Mouse (Mus musculus): ENCODE measurements around the gene Hspbap1. TPM values are rescaled to one million over a fixed set of nuclear protein-coding genes. Genes with fewer than 3 reads are reported as not detected.

Hspbap1 gene
- polyA plus RNA-seq, 1 experiment from 2014 or later, result 23.8 TPM

GRCm38 (mm10) chr16:35862057-35862456 lies 91.9 kb downstream of the Hspbap1 start:
- WGBS, result 81% methylated on average over 1 of the region's 1 CpGs

DNA sequence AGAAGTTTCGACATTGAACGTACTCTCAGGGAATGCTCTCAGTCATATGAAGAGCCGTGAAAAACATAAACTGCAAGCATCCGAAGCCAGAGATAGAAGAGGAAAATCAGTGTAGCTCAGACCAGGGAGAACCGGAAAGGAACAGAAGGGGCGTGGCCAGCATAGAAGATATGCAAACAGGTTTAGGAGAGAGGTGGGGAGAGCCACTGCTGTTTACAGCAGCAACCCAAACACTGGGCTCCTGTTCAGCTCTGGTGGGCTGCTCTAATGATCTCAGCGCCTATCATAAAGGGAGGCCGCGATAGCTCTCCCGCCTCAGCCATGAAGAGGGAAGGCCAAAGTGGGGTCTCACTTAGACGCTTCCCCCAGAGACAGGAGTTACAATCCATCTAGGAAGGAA lies 97.6 kb downstream of the Hspbap1 start:
- H3K4me3 ChIP-seq (ENCODE audit: low read depth, low read length), result no peak overlapping the region
- ATAC-seq (ENCODE audit: insufficient number of reproducible peaks, low FRiP score, low TSS enrichment, low read depth) (no peak), DNase-seq (ENCODE audit: low spot score) (no peak)
- H3K27ac ChIP-seq (replicated peaks; ENCODE audit: low read depth, low read length), result no peak overlapping the region
- H3K36me3 ChIP-seq (ENCODE audit: control insufficient read depth, insufficient read depth, low read length), result no peaks in the 10 kb centered on the region
- H3K9me3 ChIP-seq (ENCODE audit: control insufficient read depth, low read length), result no peaks in the 10 kb centered on the region
- no peaks in the 10 kb centered on the region for H3K4me1 ChIP-seq (ENCODE audit: control insufficient read depth, insufficient read depth, low read length)
- H3K27me3 ChIP-seq (ENCODE audit: control insufficient read depth, insufficient read depth, low read length), result peaks cover 13% of the 10 kb centered on the region
- WGBS, result 69% methylated on average over 11 of the region's 11 CpGs
- no peak overlapping the region for H3K9ac ChIP-seq (ENCODE audit: low read length)
- no peak overlapping the region for H3K4me2 ChIP-seq (ENCODE audit: low read depth, severe bottlenecking)

More at GRCm38 (mm10) chr16:35862057-35862456, 91.9 kb downstream of the Hspbap1 start:
- no peaks in the 10 kb centered on the region for H3K27me3 ChIP-seq (ENCODE audit: control insufficient read depth, insufficient read depth, low read length)
- no peaks in the 10 kb centered on the region for H3K4me1 ChIP-seq (ENCODE audit: control insufficient read depth, insufficient read depth, low read length)
- no peak overlapping the region for H3K4me2 ChIP-seq (ENCODE audit: low read depth, severe bottlenecking)
- H3K36me3 ChIP-seq (ENCODE audit: control insufficient read depth, insufficient read depth, low read length), result no peaks in the 10 kb centered on the region
- no peak overlapping the region for H3K9ac ChIP-seq (ENCODE audit: low read length)
- no peaks in the 10 kb centered on the region for H3K9me3 ChIP-seq (ENCODE audit: control insufficient read depth, low read length)
- no peak for ATAC-seq (ENCODE audit: insufficient number of reproducible peaks, low FRiP score, low TSS enrichment, low read depth)
- H3K27ac ChIP-seq (replicated peaks; ENCODE audit: low read depth, low read length), result no peak overlapping the region
- no peak for DNase-seq (ENCODE audit: low spot score)
- no peak overlapping the region for H3K4me3 ChIP-seq (ENCODE audit: low read depth, low read length)

DNA sequence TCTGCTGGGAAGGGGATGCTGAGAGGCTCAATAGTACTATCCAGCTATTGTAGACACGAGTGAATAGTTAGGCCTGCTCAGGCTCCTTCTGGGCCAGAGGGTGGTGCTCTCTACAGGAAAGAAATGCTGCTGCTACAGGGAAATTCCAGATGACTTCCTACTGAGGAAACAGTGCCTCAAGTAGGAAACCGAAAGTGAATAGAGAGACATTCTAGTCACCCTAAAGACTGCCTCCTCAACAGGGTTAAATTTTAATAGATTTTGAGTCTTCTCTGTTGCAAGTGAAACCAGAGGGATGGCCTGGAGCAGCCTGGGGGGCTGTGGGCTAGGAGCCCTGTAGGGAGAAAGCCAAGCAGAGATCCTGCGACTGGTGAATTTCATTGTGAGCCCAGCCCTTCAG lies 99.0 kb downstream of the Hspbap1 start:
- Histone ChIP-seq H3K4me1 (ENCODE audit: control insufficient read depth, insufficient read depth, low read length) (no peaks in the 10 kb centered on the region), H3K9me3 (ENCODE audit: control insufficient read depth, low read length) (no peaks in the 10 kb centered on the region), H3K27ac (replicated peaks; ENCODE audit: low read depth, low read length) (no peak overlapping the region), H3K9ac (ENCODE audit: low read length) (no peak overlapping the region), H3K36me3 (ENCODE audit: control insufficient read depth, insufficient read depth, low read length) (no peaks in the 10 kb centered on the region), H3K4me2 (ENCODE audit: low read depth, severe bottlenecking) (no peak overlapping the region), H3K27me3 (ENCODE audit: control insufficient read depth, insufficient read depth, low read length) (peaks cover 13% of the 10 kb centered on the region), H3K4me3 (ENCODE audit: low read depth, low read length) (no peak overlapping the region)
- DNase-seq (ENCODE audit: low spot score) (no peak), ATAC-seq (ENCODE audit: insufficient number of reproducible peaks, low FRiP score, low TSS enrichment, low read depth) (no peak)
- 39% methylated on average over 3 of the region's 3 CpGs for WGBS

DNA sequence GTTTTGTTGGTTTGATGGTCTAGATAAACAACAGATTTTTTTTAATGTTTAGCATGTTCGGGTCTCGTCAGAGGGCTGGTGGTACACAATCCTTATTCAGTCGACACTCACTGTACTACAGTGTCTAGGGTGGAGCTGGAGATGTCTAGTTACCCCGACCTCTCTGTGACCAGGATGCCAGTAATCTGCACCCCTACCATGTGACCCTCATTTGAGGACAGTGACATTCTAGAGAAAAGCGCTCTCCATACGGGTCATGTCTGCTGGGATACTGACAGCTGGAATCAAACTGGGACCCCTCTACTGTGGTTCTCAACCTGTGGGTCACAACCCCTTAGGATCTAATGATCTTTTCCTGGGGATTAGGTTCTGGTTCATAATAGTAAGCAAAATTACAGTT lies 99.5 kb downstream of the Hspbap1 start:
- Histone ChIP-seq H3K4me2 (ENCODE audit: low read depth, severe bottlenecking) (no peak overlapping the region), H3K4me1 (ENCODE audit: control insufficient read depth, insufficient read depth, low read length) (no peaks in the 10 kb centered on the region), H3K9ac (ENCODE audit: low read length) (no peak overlapping the region), H3K4me3 (ENCODE audit: low read depth, low read length) (no peak overlapping the region), H3K27me3 (ENCODE audit: control insufficient read depth, insufficient read depth, low read length) (peaks cover 13% of the 10 kb centered on the region), H3K9me3 (ENCODE audit: control insufficient read depth, low read length) (no peaks in the 10 kb centered on the region), H3K36me3 (ENCODE audit: control insufficient read depth, insufficient read depth, low read length) (no peaks in the 10 kb centered on the region), H3K27ac (replicated peaks; ENCODE audit: low read depth, low read length) (no peak overlapping the region)
- 83% methylated on average over 6 of the region's 6 CpGs for WGBS
- ATAC-seq (ENCODE audit: insufficient number of reproducible peaks, low FRiP score, low TSS enrichment, low read depth), result no peak
- DNase-seq (ENCODE audit: low spot score), result no peak

DNA sequence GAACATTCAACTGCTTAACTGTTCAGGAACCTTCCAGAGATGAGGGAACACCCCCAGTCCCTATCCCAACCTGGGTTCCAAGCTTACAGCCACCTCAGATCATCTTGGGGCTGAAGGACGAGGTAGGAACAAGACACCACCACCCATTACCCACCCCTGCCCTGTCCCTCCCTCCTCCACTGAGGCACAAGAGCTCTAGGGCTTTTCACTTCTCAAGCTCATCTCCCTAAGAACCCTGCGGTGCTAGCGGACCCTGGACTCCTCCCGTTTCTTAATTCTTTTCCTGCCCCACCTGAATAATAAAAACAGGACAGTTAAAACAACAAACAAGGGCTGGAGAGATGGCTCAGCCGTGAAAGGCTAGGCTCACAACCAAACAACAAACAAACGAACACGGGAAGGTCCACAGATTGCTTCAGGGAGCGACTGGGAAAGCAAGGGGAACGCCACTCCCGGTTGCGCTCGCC lies 100.4 kb downstream of the Hspbap1 start:
- H3K4me3 ChIP-seq (ENCODE audit: low read depth, low read length), result peak overlapping the region; percentile 58
- no peak for ATAC-seq (ENCODE audit: insufficient number of reproducible peaks, low FRiP score, low TSS enrichment, low read depth)
- H3K9ac ChIP-seq (ENCODE audit: low read length), result peak overlapping the region; percentile 71
- no peaks in the 10 kb centered on the region for H3K36me3 ChIP-seq (ENCODE audit: control insufficient read depth, insufficient read depth, low read length)
- no peak for DNase-seq (ENCODE audit: low spot score)
- H3K27me3 ChIP-seq (ENCODE audit: control insufficient read depth, insufficient read depth, low read length), result peaks cover 13% of the 10 kb centered on the region
- H3K9me3 ChIP-seq (ENCODE audit: control insufficient read depth, low read length), result no peaks in the 10 kb centered on the region
- no peak overlapping the region for H3K27ac ChIP-seq (replicated peaks; ENCODE audit: low read depth, low read length)
- under 1% methylated on average over 12 of the region's 12 CpGs for WGBS
- H3K4me1 ChIP-seq (ENCODE audit: control insufficient read depth, insufficient read depth, low read length), result no peaks in the 10 kb centered on the region
- peak overlapping the region; percentile 93 for H3K4me2 ChIP-seq (ENCODE audit: low read depth, severe bottlenecking)

DNA sequence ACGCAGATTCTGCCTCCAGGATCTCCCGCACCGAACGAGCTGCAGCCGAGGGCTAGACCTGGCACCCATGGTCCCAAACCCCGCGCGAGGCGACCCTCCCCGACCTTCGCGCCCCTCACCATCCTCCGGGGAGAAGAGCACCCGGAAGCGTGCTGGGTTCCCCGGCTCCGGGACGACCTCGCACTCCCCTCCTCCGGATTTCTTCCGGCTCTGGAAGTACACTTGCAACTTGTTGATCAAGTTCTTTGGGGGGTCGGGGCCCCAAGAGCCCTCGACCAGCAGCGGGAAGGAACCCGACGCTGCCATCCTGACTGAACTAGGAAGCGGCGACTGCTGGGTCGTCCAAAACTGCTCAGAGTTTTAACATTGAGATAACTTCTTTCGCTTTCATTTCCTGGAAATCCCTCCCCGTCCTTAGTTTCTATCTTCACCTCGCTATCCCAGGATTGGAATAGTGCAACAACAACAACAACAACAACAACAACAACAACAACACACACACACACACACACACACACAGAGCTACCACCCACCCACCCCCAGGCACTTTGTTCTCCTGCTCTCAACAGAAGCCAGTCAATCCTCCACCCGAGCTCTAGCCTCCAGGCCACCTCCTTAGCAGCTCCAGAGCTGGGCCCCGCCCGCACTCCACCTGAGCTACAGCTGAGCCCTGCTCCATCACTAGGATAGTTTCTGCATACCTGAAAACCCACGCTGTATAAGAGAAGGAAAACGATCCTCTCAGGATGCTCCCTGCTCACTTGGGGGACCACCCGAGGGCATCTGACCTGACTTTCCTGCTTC lies 101.1 kb downstream of the Hspbap1 start, which contains the start of gene Parp14:
TSS of gene Parp14 (minus strand) at position 497 of the 804 bp plus-strand sequence.
- Histone ChIP-seq H3K4me3 (ENCODE audit: low read depth, low read length) (peak within 1 kb of the TSS; percentile 58), H3K9me3 (ENCODE audit: control insufficient read depth, low read length) (no peaks in the 10 kb centered on the region), H3K4me1 (ENCODE audit: control insufficient read depth, insufficient read depth, low read length) (no peaks in the 10 kb centered on the region), H3K4me2 (ENCODE audit: low read depth, severe bottlenecking) (peak within 1 kb of the TSS; percentile 93), H3K27me3 (ENCODE audit: control insufficient read depth, insufficient read depth, low read length) (peaks cover 13% of the 10 kb centered on the region), H3K9ac (ENCODE audit: low read length) (peak within 1 kb of the TSS; percentile 71), H3K36me3 (ENCODE audit: control insufficient read depth, insufficient read depth, low read length) (no peaks in the 10 kb centered on the region), H3K27ac (replicated peaks; ENCODE audit: low read depth, low read length) (no peak within 1 kb of the TSS)
- DNase-seq (ENCODE audit: low spot score), result peak; percentile 60
- ATAC-seq (ENCODE audit: insufficient number of reproducible peaks, low FRiP score, low TSS enrichment, low read depth), result 0 out of 2 replicates have a peak, but pooled peaks have one; percentile 39
- 1% methylated on average over 37 of the region's 38 CpGs for WGBS

DNA sequence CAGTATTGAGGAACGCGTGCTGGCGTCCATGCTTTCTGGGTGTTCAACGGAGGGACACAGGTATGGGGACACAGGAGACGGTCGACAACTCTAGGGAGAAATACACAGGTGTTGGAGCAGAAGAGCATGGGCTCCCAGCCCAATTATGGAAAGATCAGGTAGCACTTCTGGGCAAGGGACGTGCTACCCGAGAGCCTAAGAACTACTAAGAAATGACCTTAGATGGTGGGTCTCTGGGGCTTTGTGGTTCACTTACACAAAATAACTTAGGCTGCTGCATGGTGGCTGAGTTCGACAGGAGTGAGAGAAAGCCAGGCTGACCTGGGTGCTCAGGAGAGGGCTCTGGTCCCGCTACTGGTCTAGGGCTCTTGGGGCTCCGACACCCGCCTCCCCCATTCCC lies 101.7 kb downstream of the Hspbap1 start:
- no peak overlapping the region for H3K4me3 ChIP-seq (ENCODE audit: low read depth, low read length)
- WGBS, result 20% methylated on average over 12 of the region's 12 CpGs

GRCm38 (mm10) chr16:35872410-35873006 lies 102.3 kb downstream of the Hspbap1 start:
- Histone ChIP-seq H3K9me3 (ENCODE audit: control insufficient read depth, low read length) (no peaks in the 10 kb centered on the region), H3K9ac (ENCODE audit: low read length) (no peak overlapping the region), H3K4me3 (ENCODE audit: low read depth, low read length) (no peak overlapping the region), H3K4me2 (ENCODE audit: low read depth, severe bottlenecking) (no peak overlapping the region), H3K27ac (replicated peaks; ENCODE audit: low read depth, low read length) (no peak overlapping the region), H3K27me3 (ENCODE audit: control insufficient read depth, insufficient read depth, low read length) (peaks cover 13% of the 10 kb centered on the region), H3K4me1 (ENCODE audit: control insufficient read depth, insufficient read depth, low read length) (no peaks in the 10 kb centered on the region), H3K36me3 (ENCODE audit: control insufficient read depth, insufficient read depth, low read length) (no peaks in the 10 kb centered on the region)
- ATAC-seq (ENCODE audit: insufficient number of reproducible peaks, low FRiP score, low TSS enrichment, low read depth) (no peak), DNase-seq (ENCODE audit: low spot score) (no peak)
- 35% methylated on average over 13 of the region's 14 CpGs for WGBS

More for the DNA sequence above, 101.7 kb downstream of the Hspbap1 start:
- Histone ChIP-seq H3K36me3 (ENCODE audit: control insufficient read depth, insufficient read depth, low read length) (no peaks in the 10 kb centered on the region), H3K9ac (ENCODE audit: low read length) (no peak overlapping the region), H3K27me3 (ENCODE audit: control insufficient read depth, insufficient read depth, low read length) (peaks cover 13% of the 10 kb centered on the region), H3K4me1 (ENCODE audit: control insufficient read depth, insufficient read depth, low read length) (no peaks in the 10 kb centered on the region), H3K9me3 (ENCODE audit: control insufficient read depth, low read length) (no peaks in the 10 kb centered on the region), H3K27ac (replicated peaks; ENCODE audit: low read depth, low read length) (no peak overlapping the region), H3K4me2 (ENCODE audit: low read depth, severe bottlenecking) (peak overlapping the region; percentile 93)
- no peak for DNase-seq (ENCODE audit: low spot score)
- ATAC-seq (ENCODE audit: insufficient number of reproducible peaks, low FRiP score, low TSS enrichment, low read depth), result no peak

Measured in limb, embryonic 11.5 days (tissue).